Mouse (Mus musculus) 3134 (cell line): ENCODE data around the gene Sft2d2.

Source experiments
- DNase-seq: peaks from one replicate; pipeline ENCODE4 v3.0.0-alpha.2; 2011; ENCODE audit warnings: low spot score; ENCODE audit not compliant: insufficient read length; ENCODE audit errors: extremely low read depth

Gene Sft2d2

GRCm38 (mm10) chr1:165193880-165194661 lies at the start of gene Sft2d2:
Gene Sft2d2 (minus strand): TSS chr1:165194438.
- DNase-seq: peak; percentile 93

GRCm38 (mm10) chr1:165236321-165237298 lies 42.4 kb upstream of the Sft2d2 start, which contains the start of gene Tiprl:
Gene Tiprl (minus strand): TSS chr1:165236996.
- peak; percentile 99 for DNase-seq

- DNase-seq: no peak
Measured at GRCm38 (mm10) chr1:165235846-165236245, 41.6 kb upstream of the Sft2d2 start.

- no peak for DNase-seq
Measured at GRCm38 (mm10) chr1:165233806-165234205, 39.6 kb upstream of the Sft2d2 start.

DNA sequence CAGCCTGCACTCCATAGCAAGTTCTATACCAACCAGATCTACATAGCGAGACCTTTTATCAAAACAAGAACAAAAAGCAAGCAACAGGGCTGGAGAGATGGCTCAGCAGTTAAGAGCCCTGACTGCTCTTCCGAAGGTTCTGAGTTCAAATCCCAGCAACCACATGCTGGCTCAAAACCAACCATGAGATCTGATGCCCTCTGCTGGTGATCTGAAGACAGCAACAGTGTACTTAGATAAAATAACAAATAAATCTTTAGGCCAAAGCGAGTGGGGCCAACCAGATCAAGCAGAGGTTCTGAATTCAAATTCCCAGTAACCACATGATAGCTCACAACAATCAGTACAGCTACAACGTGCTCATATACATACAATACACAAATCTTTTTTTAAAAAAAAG lies 36.5 kb upstream of the Sft2d2 start:
- DNase-seq: no peak

DNA sequence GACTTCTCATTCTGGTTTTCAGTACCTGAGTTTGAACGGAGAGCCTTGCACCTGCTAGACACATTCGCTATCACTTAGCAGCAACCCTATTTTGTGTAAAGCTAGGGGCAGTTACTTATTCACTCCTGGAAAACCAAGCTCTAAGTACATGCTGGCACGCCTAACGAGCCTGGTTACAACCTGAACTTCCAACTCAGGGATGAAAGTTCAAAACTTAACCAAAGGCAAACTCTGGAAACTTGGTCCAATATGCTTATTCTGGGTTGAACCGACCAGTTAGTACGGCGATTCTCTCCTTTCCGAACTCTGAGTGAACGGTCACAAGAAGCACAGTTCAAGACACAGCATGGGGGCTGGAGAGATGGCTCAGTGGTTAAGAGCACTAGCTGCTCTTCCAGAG lies 35.3 kb upstream of the Sft2d2 start:
- no peak for DNase-seq

- DNase-seq: no peak
Measured at GRCm38 (mm10) chr1:165217023-165217589, 22.9 kb upstream of the Sft2d2 start.

GRCm38 (mm10) chr1:165215831-165216230 lies 21.6 kb upstream of the Sft2d2 start:
- DNase-seq: no peak

DNA sequence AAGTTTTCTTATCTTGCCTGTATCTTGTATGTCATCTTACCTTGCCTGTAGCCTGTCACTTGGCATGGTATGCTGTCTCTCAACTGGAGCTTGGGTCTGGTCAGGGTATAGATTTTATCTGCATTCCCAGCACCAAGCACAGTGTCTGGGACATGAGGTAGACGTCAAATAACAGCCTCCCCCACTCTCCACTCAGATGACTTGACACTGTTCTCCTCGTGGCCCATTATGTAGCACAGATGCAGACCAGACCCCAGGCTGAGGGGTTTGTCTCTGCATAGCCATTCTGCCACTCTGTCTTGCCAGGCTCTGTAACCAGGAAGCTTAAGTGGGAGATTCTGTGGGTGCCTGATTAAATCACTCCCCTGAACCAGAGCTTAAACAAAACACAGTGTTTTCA lies 11.4 kb upstream of the Sft2d2 start:
- no peak for DNase-seq

- peak; percentile 39 for DNase-seq
Measured at GRCm38 (mm10) chr1:165203488-165204035, 9.3 kb upstream of the Sft2d2 start.

- DNase-seq: no peak
Measured at GRCm38 (mm10) chr1:165201445-165202012, 7.3 kb upstream of the Sft2d2 start.

DNA sequence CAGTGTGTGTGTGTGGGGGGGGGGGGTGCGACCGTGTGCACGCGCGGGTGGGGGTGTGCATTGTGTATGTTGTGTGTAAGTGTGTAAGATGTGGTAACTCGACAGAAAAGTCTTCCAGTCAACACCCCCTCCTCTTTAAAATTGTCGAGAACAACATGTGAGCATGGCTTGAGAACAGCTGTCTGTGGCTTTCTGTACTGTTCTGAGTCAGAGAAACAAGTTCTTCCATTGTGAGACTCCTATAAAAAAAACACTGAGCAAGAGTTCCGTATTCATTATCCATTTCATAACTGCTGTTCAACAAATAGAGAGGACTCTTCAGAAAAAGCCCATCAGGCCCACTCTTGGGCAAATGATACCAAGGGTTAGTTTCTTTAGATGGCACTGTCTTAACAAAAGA lies 6.5 kb upstream of the Sft2d2 start:
- no peak for DNase-seq

DNA sequence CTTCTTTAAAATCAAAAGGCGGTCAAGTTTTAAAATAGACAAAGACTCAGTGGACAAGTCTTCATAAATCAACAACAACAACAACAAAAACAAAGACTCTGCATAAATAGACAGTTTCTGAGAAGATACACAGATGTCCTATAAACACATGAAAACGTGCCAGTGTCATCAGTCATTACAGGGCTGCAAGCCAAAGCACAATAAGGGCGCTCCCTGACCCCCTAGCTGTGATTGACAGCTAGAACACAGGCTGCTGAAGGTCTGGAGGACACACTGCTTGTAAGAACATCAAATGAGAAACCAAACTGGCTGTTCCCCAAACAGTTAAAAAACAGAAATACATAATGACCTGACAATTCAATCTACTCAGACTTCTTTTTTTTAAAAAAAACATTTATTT lies 5.4 kb upstream of the Sft2d2 start:
- DNase-seq: no peak

DNA sequence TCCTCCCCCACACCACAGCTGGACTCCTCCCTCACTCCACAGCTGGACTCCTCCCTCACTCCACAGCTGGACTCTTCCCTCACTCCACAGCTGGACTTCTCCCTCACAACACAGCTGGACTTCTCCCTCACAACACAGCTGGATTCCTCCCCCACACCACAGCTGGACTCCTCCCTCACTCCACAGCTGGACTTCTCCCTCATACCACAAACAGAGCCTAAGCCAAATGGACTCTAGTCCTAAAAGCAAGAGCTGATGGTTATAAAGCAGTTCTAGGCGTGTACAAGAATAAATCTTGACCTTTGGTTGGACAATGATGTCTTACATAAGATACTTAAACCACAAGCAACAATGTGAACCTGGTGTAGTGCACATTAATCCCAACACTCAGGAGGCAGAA lies 4.7 kb upstream of the Sft2d2 start:
- DNase-seq: no peak

- DNase-seq: no peak
Measured at GRCm38 (mm10) chr1:165197875-165198274, 3.6 kb upstream of the Sft2d2 start.

- DNase-seq: no peak
Measured at GRCm38 (mm10) chr1:165195396-165195960, 1.2 kb upstream of the Sft2d2 start.

- no peak for DNase-seq
Measured at GRCm38 (mm10) chr1:165194662-165195013, 400 bp upstream of the Sft2d2 start.

DNA sequence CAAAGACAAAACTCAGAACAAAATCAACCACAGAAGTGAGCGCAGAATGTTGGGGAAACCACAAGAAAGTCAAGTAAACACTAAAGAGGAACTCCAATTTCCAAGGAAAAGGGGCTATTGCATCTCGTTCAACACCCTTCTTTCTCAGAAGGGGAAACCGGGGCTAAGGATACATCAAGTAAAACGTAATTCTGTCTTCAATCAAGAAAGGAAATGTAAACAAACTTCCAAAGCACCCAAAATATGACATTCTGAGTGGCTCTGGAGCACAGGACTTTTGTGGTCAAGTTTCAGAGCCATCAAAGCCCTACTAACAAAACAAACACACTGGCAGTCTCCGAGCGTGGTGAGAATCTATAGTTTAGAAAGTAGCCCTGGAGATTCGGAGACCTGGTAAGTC lies 812 bp downstream of the Sft2d2 start:
- no peak for DNase-seq

- DNase-seq: no peak
Measured at GRCm38 (mm10) chr1:165192714-165193264, 1.4 kb downstream of the Sft2d2 start.

DNA sequence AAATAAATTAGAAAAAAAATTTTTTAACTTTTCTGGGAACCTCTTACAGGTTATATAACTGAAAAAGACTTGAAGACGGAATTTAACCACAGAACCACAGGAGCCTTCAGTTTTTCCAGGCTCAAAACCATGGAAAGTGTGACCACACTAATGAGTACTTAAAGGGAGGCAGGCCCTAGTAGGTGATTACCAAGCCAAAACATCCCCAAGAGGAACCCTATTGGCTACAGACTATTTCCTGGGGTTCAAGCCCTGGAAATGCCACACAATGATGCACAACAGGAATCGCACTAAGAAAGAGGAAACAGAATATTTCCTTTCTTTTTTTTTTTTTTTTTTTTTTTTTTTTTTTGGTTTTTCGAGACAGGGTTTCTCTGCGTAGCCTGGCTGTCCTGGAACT lies 2.1 kb downstream of the Sft2d2 start:
- no peak for DNase-seq
